Mouse (Mus musculus): Measurements from ENCODE around the gene Dapk3.

GRCm38 (mm10) chr10:81144667-81145066 is 38.1 kb upstream of the Dapk3 start:
- TF ChIP-seq CTCF (IDR thresholded peaks at IDR 0.05; ENCODE audit: borderline replicate concordance, control insufficient read depth, extremely low read depth, insufficient read depth, low read length, poor library complexity) (no peak), POLR2A (IDR thresholded peaks at IDR 0.05; ENCODE audit: control insufficient read depth, extremely low read depth, insufficient read depth, low read length, poor library complexity) (no peak)

Measured in thymus, adult 2 months (tissue).